Mouse (Mus musculus): ENCODE results near the gene Eif3k.

The Eif3k gene

DNA sequence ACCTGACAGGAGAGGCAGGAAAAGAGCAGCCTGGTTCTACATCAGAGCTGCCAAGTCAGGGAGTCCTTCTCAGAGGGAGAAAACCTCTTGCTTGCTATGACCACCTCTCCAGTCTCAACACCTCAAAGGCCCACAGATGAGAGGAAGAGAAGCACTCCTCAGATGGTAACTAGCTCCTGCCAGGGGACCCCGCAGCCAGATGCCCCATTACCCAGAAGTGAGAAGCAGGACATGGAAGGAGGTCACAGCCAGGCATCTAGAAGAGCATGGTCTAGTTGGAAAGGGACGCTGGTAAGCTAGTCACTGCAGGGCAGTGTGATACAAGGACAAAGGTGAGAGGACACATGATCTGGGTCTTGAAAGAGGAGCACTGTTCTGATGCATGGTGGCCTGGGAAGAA, 47.8 kb downstream of the Eif3k start:
- no peak for DNase-seq

DNA sequence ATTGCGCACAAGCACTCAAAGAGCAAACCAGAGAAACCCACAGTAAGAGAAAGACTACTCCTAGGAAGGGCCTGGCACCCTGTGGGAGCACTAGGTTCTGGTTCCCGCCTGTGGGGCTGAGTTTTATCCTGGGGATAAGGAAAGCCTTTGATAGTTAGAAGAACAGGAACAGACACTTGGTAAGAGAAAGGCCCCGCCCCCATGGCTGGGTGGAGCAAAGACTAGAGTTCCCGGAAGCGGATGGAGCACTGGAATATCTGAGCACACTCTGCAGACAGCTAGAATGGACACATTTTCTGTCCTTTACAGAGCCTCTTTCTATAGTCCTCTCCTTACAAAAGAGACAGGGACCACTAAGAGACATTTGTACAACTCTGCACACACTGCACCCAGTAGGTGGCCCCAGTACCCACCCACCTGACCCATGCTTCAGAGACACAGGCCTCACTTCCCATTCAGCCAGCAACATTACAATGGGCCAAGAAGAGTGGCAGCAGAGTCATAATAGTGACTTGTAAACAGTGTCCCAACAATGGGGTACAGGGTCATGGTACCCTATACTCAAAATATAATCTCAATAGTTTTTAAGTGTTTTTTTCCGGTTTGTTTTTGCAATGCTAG, 49.1 kb downstream of the Eif3k start:
- DNase-seq, result peak in 1 of 2 experiments; percentile 88

DNA sequence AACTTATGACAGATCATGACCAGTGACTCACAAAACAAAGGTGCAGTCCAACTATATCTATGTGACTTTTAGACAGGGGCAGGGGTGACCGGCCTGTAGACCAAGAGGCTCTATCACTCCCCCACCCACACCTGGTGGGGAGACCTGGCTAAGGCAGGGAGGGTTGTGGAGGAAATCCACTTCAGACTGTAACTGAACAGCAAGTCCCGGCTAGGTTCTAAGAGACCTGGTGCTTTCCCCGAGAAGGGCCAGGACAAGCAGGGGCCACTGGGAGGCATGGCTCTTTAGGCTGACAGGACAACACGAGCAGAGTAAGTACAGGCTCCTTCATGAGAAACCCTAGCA, 50.0 kb downstream of the Eif3k start:
- DNase-seq, result no peak

DNA sequence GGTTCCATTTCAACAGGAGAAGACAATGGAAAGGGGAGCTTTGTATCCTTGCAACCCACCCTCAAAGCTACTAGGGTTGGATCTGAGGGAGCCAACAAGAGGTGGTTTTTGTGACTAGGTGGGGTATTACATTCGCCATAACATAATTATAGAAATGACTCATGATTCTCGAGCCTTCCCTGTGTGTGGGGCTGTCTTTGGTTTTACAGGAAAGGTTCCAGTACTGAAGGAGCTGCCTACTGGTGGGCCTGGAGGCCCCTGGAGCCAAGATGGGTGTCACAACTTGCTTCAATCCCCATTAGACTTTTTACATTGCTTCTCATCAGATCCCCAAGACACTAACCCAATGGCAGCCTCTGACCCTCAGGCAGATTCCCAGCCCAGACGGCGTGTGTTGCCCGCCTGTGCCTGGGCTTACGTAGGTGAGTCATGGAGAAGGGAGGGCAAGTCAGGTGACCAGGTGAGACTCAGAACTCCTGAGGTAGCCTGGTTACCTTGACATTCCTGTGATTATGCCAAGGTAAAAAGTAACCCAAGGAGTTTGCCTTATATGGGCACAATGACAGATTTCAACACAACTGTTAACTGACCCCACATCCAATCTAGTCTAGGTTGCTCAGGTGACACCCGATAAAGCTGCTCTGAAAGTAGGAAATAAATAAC, 50.5 kb downstream of the Eif3k start:
- peak; percentile 70 to 85 for DNase-seq

DNA sequence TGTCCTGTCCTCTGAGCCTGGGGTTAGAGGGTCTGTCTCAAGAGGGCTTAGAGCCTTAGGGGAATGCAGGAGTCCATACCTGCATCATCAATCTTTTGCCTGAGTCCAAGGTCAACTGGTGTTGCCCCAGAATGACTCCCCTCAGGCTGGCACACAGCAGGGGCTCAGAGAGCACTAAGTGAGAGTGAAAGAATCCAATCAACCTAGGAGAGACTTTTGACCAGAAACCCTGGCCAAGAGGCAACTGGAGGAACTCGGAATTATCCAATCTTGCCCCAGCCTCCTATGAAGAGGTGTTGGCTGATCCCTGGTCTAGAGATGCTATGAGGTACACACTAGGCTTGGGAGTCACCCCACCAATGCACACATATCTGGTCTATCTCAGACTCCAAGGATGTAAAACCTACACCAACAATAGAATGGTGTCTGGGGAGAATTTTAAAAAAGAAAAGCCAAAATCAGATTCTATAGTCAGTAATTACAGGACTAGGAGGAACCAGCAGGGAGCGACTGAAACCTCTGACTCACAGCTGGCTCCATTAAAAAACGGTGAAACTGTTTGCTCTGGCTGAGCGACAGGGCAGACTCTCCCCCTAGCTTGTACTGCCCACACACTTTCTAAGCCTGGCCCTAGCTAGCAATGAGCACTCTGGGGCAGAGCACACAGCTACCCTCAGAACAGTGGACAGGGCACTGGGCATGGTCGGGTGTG, 51.2 kb downstream of the Eif3k start:
- DNase-seq, result no peak

DNA sequence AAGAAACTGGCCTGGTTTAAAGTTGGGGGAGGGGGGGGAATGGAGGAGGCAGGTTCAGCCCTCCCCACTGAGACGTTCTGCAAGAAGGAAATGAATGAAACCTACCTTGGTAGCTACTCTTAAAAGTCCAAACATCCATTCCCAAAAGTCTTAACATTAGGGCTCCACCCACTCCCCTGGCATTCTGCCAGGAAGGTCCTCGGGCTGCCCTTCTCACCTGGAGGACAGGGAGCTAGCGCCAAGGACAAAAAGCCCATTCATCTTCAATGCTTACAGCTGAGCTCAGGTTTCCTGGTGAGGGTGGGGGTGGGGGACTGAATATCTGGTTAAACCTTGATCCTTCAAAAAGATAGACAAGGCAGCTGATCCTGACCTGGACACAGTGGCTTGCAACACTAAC, 52.3 kb downstream of the Eif3k start:
- peak; percentile 85 to 89 for DNase-seq

DNA sequence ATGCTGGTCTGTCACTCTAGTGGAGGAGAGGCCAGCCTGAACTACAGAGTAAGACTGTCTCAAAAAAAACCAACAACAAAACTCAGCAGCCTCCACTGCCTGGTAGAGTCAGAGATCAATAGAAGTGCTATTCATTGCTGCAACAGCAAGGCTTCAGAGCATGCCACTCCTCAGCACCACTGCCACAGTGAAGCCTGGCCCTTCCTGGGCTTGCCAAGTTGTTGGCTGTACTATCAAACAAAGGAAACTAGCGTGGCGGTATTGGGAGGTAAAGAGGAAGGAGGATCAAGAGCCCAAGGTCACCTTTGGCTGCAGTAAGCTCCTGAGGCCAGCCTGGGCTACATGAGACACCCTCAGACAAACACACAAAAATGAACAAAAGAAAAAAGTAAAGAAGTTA, 55.5 kb downstream of the Eif3k start:
- no peak for DNase-seq

DNA sequence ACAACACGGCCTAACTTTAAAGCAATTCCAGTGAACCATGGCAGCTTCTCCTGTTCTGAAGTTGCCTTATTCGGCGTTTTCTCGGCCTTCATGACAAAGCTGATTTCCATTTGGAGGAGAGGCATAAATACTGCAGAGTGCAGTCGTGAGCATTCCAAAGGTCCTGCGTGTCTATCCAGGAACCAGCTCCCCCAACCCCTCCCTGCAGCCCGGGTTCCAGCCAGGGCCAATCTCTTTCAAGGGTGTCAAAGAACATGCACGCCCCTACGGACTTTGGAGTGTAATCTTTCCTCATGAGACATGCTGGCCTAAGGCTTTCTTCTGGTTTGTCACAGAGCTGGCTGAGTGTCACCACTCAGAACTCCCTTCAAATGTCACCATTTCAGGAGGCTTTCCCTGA, 56.3 kb downstream of the Eif3k start:
- DNase-seq, result peak; percentile 88 to 95

DNA sequence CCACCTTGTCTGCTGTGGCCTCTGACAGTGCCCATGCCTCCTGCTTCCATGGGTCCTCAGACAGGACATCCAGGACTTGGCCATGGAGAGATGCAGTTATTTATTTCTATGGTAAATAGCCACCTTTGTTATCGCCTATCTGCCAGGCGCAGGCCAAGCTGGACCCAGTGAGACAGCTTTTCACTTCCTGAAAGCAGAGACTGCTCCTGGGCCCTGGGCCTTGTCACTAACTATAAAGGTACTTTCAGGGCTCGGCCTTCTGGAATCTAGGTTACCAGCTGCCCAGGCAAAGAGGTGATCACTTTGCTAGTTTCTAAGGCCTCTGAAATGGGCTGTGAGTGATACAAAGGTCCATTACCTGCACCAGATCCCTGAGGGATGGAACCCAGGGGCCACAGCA, 56.9 kb downstream of the Eif3k start:
- DNase-seq, result no peak

DNA sequence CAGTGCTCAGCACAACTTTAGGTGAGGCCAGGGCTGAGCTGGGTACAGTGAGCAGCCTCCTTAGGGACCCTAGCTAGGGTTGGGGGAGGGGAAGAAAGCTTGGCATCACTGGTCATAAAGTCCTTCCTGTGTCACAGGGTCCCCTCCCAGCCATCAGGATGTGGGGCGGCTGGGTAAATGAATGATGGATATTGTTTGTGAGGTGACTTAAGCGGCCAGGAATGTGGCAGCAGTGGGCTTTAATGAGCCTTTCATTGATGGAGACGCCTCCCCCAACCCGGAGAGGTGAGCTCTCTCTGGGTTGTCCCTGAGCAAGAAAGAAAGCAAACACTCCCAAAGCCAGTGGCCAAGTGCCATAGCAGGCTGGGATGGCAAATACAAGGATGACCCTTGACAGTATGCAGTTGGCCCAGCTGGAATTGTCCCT, 57.8 kb downstream of the Eif3k start:
- DNase-seq, result peak; percentile 60 to 64

DNA sequence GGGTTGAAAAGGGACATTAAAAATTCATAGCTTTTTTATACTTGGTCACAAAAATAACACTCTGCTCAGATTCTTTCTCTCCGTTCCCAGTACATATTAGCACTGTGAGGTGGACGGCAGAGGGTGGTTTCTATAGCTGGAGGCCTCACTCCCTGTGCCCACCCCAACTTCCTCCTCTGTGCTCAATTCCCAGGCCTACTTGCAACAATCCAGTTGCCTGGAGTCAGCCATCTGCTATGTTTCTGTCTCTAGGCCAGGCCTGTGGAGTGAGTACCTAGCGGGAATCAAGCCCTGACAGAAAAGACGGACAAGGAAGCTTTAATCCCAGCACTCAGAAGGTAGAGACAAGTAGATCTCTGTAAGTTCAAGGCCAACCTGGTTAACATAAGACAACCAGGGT, 59.1 kb downstream of the Eif3k start:
- DNase-seq, result no peak

DNA sequence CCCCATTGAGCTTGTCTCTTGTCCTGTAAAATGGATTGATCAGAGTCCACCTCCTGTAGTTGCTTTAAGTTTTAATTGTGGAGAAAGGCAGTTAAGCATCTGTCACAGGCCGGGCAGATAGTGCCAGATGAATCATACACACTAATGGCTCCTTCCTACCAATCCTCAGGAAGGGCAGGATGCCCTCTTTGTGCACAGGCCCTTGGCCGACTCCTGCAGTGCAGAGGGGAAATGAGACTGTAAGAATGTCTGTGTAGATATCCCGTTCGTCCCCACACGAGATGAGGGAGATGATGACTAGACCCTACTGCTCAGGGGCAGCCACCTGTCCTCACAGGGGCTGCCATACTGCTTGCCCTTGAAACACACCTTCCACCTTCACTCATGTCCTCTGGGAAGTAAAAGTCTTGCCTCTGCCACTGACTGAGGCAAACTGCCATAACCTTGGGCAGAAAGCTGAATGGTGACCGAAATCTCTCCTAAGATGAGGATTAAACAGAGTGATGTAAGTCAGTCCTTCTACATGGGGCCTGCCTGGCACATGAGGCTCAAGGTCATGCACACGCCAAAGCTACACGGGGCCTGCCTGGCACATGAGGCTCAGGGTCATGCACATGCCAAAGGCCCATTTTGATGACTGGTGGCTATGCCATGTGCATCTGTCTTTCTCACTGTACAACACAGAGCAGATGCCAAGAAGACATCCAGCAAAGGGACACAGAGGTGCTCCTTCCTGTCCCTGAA, 59.8 kb downstream of the Eif3k start:
- no peak for DNase-seq

Measured in kidney, postnatal 36 days (tissue).